Mouse (Mus musculus): ENCODE measurements around the gene Myo7a. TPM values are rescaled to one million over a fixed set of nuclear protein-coding genes. Genes with fewer than 3 reads are reported as not detected.

Myo7a gene
- polyA plus RNA-seq, 1 experiment, result 28.1 TPM

DNA sequence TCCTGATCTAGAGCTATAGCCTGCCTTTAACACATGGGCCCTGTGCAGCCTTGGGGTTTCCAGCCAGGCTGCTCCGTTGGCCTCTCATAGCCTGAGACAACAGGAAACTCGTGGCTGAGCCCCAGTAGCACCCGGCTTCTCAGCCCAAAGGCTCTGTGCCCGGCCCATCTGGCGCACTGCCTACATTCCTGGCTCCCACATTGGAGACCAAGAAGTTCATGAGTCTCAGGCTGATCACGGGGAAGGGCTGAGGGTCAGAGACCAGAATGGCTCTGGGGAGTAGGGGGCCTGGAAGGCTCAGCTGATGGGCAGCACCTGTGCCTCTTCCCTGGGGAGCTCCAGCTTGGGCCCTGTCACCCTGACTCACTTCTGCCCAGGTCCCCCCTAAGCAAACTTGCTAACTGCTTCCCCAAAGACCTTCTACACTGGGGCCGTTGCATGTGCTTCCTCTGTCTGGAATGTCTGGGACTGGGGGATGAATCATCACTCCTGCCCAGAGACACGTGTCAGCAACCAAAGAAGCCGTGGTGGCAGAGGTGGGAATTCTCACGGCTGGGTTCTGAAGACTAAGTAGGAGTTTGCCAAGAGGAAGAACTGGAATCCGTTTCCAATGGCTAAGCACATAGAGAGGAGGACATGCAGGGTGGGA, 2.2 kb downstream of the Myo7a start:
- no peak for TF ChIP-seq POLR2A (IDR thresholded peaks at IDR 0.05; ENCODE audit: low read depth, low read length)
- TF ChIP-seq CTCF (IDR thresholded peaks at IDR 0.05; ENCODE audit: extremely low read depth, insufficient read depth, insufficient read length, insufficient replicate concordance), result no peak
- Histone ChIP-seq H3K4me3 (ENCODE audit: extremely low read depth, insufficient read depth, insufficient read length) (no peak overlapping the region), H3K36me3 (ENCODE audit: control insufficient read depth, insufficient read depth, low read length) (no peaks in the 10 kb centered on the region), H3K27ac (ENCODE audit: insufficient read depth, low read length) (no peak overlapping the region), H3K27me3 (ENCODE audit: control insufficient read depth, insufficient read depth, low read length) (no peaks in the 10 kb centered on the region), H3K4me1 (ENCODE audit: control insufficient read depth, insufficient read depth, insufficient read length) (no peaks in the 10 kb centered on the region; the same call in 1 of the 2 replicates)
- no peak for DNase-seq (ENCODE audit: low read depth in 1 of 2, low spot score in 2 of 2)
- WGBS, result 40% methylated on average over 11 of the region's 11 CpGs

DNA sequence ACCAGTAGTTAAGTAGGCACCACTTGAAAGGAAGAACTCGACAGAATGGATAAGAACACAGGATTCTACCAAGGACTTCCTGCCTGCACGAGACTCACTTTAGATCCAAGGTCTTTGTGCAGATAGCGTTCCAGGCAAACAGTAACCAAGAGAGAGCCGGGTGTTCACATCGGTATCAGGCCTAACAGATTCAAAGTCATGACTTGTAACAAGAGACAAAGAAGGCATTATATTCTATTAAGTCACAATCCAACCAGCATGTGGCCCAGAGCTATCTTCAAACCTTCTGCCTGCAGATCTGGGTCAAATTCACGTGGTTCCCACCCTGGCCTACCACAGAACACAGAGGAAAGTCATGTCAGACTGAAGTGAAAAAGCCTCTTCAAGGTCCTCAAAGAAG, 4.7 kb downstream of the Myo7a start:
- DNase-seq (ENCODE audit: low read depth in 1 of 2, low spot score in 2 of 2), result no peak
- Histone ChIP-seq H3K4me3 (ENCODE audit: extremely low read depth, insufficient read depth, insufficient read length) (no peak overlapping the region), H3K27ac (ENCODE audit: insufficient read depth, low read length) (no peak overlapping the region), H3K4me1 (ENCODE audit: control insufficient read depth, insufficient read depth, insufficient read length) (no peaks in the 10 kb centered on the region), H3K27me3 (ENCODE audit: control insufficient read depth, insufficient read depth, low read length) (no peaks in the 10 kb centered on the region), H3K36me3 (ENCODE audit: control insufficient read depth, insufficient read depth, low read length) (no peaks in the 10 kb centered on the region)
- 79% methylated on average over 6 of the region's 6 CpGs for WGBS
- TF ChIP-seq CTCF (IDR thresholded peaks at IDR 0.05; ENCODE audit: extremely low read depth, insufficient read depth, insufficient read length, insufficient replicate concordance) (no peak), POLR2A (IDR thresholded peaks at IDR 0.05; ENCODE audit: low read depth, low read length) (no peak)

DNA sequence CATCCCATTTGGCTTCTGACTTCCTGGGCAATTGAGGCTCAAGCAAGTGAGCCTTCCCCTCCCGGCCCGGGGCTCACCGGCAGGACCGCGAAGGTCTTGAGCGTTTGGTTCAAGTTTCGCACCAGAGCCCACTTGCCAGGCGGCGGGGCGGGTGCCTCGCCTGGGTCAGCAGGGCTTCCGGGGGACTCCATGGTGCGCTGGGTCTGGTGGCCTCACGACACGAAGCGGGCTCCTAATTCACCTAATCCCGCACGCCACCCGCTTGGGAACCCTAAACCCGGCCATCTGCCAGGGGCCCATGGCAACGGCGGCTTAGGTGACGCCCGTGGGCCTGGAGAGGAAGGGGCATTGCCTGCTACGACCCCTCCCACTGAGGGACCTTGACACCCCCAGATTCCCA, 8.1 kb downstream of the Myo7a start:
- TF ChIP-seq POLR2A (IDR thresholded peaks at IDR 0.05; ENCODE audit: low read depth, low read length) (no peak), CTCF (IDR thresholded peaks at IDR 0.05; ENCODE audit: extremely low read depth, insufficient read depth, insufficient read length, insufficient replicate concordance) (no peak)
- Histone ChIP-seq H3K4me1 (ENCODE audit: control insufficient read depth, insufficient read depth, insufficient read length) (no peaks in the 10 kb centered on the region), H3K27me3 (ENCODE audit: control insufficient read depth, insufficient read depth, low read length) (no peaks in the 10 kb centered on the region), H3K27ac (ENCODE audit: insufficient read depth, low read length) (no peak overlapping the region), H3K4me3 (ENCODE audit: extremely low read depth, insufficient read depth, insufficient read length) (no peak overlapping the region), H3K36me3 (ENCODE audit: control insufficient read depth, insufficient read depth, low read length) (no peaks in the 10 kb centered on the region)
- 33% methylated on average over 25 of the region's 25 CpGs for WGBS
- no peak for DNase-seq (ENCODE audit: low read depth in 1 of 2, low spot score in 2 of 2)

DNA sequence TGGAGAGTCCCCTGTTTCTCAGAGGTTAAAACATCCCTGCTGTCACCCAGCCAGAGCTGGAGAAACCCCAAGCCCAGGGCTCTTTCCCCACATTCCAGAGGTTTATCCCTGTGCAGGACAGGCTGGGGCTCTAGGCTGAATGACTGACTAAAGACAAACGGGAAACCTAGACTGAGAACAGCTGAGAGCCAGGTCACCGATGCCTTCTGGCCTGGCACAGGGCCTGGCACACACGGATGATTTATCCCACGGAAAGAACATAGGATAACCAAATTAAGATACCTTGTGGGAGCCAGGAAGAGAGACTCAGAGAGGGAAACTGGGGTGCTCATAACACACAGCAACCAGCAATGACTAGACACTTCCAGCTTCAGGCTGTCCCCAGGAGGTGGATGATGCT, 9.6 kb downstream of the Myo7a start:
- DNase-seq (ENCODE audit: low read depth in 1 of 2, low spot score in 2 of 2), result no peak
- no peaks in the 10 kb centered on the region for H3K27me3 ChIP-seq (ENCODE audit: control insufficient read depth, insufficient read depth, low read length)
- TF ChIP-seq POLR2A (IDR thresholded peaks at IDR 0.05; ENCODE audit: low read depth, low read length) (no peak), CTCF (IDR thresholded peaks at IDR 0.05; ENCODE audit: extremely low read depth, insufficient read depth, insufficient read length, insufficient replicate concordance) (no peak)
- H3K27ac ChIP-seq (ENCODE audit: insufficient read depth, low read length), result no peak overlapping the region
- no peak overlapping the region for H3K4me3 ChIP-seq (ENCODE audit: extremely low read depth, insufficient read depth, insufficient read length)
- 93% methylated on average over 4 of the region's 4 CpGs for WGBS
- no peaks in the 10 kb centered on the region for H3K36me3 ChIP-seq (ENCODE audit: control insufficient read depth, insufficient read depth, low read length)
- no peaks in the 10 kb centered on the region for H3K4me1 ChIP-seq (ENCODE audit: control insufficient read depth, insufficient read depth, insufficient read length)

DNA sequence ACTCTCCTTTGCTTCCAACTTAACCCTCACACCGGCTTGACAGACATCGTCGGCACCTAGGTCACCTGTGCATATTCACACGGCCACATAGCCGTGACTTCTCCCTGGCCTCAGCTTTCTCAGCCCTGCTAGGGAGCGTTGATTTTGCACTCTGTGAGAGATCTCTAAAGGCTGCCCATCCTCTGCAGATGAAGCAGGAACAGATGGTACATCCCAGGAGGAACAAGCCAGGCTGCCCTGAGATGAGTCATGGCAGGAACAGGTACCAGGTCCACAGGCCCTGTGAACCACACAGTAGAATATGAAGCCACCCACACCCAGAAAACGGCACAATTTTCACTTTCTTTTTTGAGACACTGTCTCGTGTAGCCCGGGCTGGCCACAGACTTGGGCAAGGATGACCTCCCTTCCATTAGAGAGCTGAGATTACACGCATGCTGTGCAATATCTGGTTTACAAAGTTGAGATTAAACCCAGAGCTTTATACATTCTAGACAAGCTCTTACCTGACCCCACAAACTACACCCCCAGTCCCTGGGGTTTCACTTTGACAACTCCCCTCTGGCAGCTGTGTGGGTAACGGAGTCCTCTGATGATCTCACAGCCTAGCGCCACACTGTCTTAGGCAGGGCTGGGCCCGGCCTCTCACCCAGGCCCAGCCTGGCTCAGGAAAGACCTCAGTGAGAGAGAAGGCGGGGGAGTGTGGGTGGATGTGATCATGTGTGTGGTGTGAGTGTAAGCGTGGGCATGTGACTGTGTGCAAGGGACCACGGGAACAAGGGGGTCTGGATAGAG, 10.5 kb downstream of the Myo7a start:
- 55% methylated on average over 16 of the region's 16 CpGs for WGBS
- no peaks in the 10 kb centered on the region for H3K4me1 ChIP-seq (ENCODE audit: control insufficient read depth, insufficient read depth, insufficient read length)
- no peaks in the 10 kb centered on the region for H3K27me3 ChIP-seq (ENCODE audit: control insufficient read depth, insufficient read depth, low read length)
- H3K27ac ChIP-seq (ENCODE audit: insufficient read depth, low read length), result no peak overlapping the region
- H3K4me3 ChIP-seq (ENCODE audit: extremely low read depth, insufficient read depth, insufficient read length), result no peak overlapping the region
- TF ChIP-seq CTCF (IDR thresholded peaks at IDR 0.05; ENCODE audit: extremely low read depth, insufficient read depth, insufficient read length, insufficient replicate concordance) (no peak), POLR2A (IDR thresholded peaks at IDR 0.05; ENCODE audit: low read depth, low read length) (no peak)
- DNase-seq (ENCODE audit: low read depth in 1 of 2, low spot score in 2 of 2), result no peak
- no peaks in the 10 kb centered on the region for H3K36me3 ChIP-seq (ENCODE audit: control insufficient read depth, insufficient read depth, low read length)

DNA sequence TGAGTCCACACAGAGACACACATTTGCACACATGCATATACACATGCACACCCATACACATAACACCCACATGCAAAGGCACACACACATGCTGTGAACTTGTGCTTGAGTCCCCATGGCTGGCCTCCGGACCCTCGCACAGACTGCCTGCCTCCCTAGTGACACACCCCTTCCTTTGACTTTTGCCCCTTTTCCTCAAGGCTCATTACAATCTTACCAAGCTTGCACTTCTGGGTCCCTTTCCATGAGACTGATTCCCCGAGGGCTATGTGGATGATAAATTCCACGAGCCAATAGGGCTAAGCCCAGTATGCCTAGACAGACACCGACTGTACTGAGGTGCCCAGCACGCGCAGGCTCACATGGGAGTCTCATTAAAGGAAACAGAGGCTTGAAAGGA, 13.1 kb downstream of the Myo7a start:
- Histone ChIP-seq H3K4me3 (ENCODE audit: extremely low read depth, insufficient read depth, insufficient read length) (no peak overlapping the region), H3K36me3 (ENCODE audit: control insufficient read depth, insufficient read depth, low read length) (no peaks in the 10 kb centered on the region), H3K4me1 (ENCODE audit: control insufficient read depth, insufficient read depth, insufficient read length) (peaks cover 5% of the 10 kb centered on the region; the same call in 1 of the 2 replicates), H3K27ac (ENCODE audit: insufficient read depth, low read length) (no peak overlapping the region), H3K27me3 (ENCODE audit: control insufficient read depth, insufficient read depth, low read length) (no peaks in the 10 kb centered on the region)
- WGBS, result 88% methylated on average over 7 of the region's 7 CpGs
- no peak for DNase-seq (ENCODE audit: low read depth in 1 of 2, low spot score in 2 of 2)
- no peak for TF ChIP-seq POLR2A (IDR thresholded peaks at IDR 0.05; ENCODE audit: low read depth, low read length)
- no peak for TF ChIP-seq CTCF (IDR thresholded peaks at IDR 0.05; ENCODE audit: extremely low read depth, insufficient read depth, insufficient read length, insufficient replicate concordance)

Measured in spleen, adult 2 months (tissue).